Mouse (Mus musculus): Measurements from ENCODE around the gene Gm10428. TPM values are rescaled to one million over a fixed set of nuclear protein-coding genes. Genes with fewer than 3 reads are reported as not detected.

The Gm10428 gene
- total RNA-seq (2023): not detected in 4 replicates

GRCm38 (mm10) chr11:62752780-62753179 lies at the start of gene Gm10428:
TSS of gene Gm10428 (plus strand) at chr11:62753100.

GRCm38 (mm10) chr11:62731311-62732021 lies 21.4 kb upstream of the Gm10428 start, which contains the start of gene Zfp287:
TSS of gene Zfp287 (minus strand) at chr11:62731905.

GRCm38 (mm10) chr11:62788935-62789616 lies 36.2 kb downstream of the Gm10428 start, which contains the start of gene Zfp286:
TSS of gene Zfp286 (minus strand) at chr11:62789462.

Other genes starting within 250 kb of the Gm10428 start
- 1.1 to 1.8 TPM (median 1.8 TPM) in 3 of 4 replicates, not detected in the other for gene Cenpv, start 213.8 kb upstream of the Gm10428 start, total RNA-seq (2023)
- 1,254 to 1,387 TPM (median 1,345 TPM) in 4 replicates for gene Ubb, start 201.9 kb upstream of the Gm10428 start, total RNA-seq (2023)
- 47.0 to 49.8 TPM (median 47.3 TPM) in 4 replicates for gene Trpv2, start 178.6 kb upstream of the Gm10428 start, total RNA-seq (2023)
- 4.4 to 6.2 TPM (median 4.8 TPM) in 4 replicates for gene Lrrc75a, start 104.6 kb upstream of the Gm10428 start, total RNA-seq (2023)
- gene Mmgt2, start 104.4 kb upstream of the Gm10428 start, total RNA-seq (2023): 23.7 to 27.5 TPM (median 24.2 TPM) in 4 replicates
- gene Zfp287, start 21.2 kb upstream of the Gm10428 start, total RNA-seq (2023): 6.1 to 7.7 TPM (median 7.0 TPM) in 4 replicates
- 0.89 to 2.7 TPM (median 2.2 TPM) in 4 replicates for gene Zfp286, start 36.4 kb downstream of the Gm10428 start, total RNA-seq (2023)
- 1.4 to 2.6 TPM (median 2.0 TPM) in 4 replicates for gene Trim16, start 67.1 kb downstream of the Gm10428 start, total RNA-seq (2023)
- 7.7 to 14.0 TPM (median 8.9 TPM) in 4 replicates for gene Fbxw10, start 94.0 kb downstream of the Gm10428 start, total RNA-seq (2023)
- gene Tvp23b, start 126.4 kb downstream of the Gm10428 start, total RNA-seq (2023): 11.0 to 16.8 TPM (median 14.7 TPM) in 4 replicates
- gene Cdrt4, start 198.1 kb downstream of the Gm10428 start, total RNA-seq (2023): not detected in 4 replicates

Data from B cell, adult 62 days (primary cell).